In the genomic region with DNA sequence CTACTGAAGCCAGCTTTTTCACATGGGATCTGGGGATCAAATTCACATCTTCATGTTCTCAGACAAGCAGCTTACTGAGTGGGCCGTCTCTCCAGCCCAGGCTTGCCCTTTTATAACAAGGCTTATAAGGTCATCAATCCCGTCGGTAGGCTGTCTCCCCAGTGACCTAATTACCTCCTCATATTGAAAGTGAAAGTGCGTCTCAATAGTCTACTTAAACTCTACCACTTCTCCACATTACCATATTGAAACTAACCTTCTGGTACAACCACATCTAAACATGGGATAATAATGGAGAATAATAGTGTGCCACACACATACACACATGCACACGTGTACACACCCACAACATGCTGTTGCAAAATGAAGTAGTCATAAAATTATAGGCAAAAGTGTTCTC, we compare ENCODE assay signal across 20 mouse cellular contexts. TPM values are rescaled to one million over a fixed set of nuclear protein-coding genes. Genes with fewer than 3 reads are reported as not detected.
DNase-seq lines count a peak whose midpoint lies in the region; ATAC-seq and TF ChIP-seq lines count a peak whose summit lies in the region.
"Had no signal": no experiment of that assay in that cellular context is flagged by ENCODE, and none has a peak within 500 bp of the region (broad histone marks: within the 10 kb centered on the region; RNA-seq: fewer than 3 reads in every experiment).

No protein-coding gene starts in this region.

- dilution Hi-C loops in CH12.LX (cut with MboI; ENCODE audit: extremely low pct_ligation_motif_present, extremely low pct_unique_long_range_greater_than_20kb, low sequenced_read_pairs) = no loop called here

- TF ChIP-seq POLR2A in CH12.LX (IDR thresholded peaks at IDR 0.05; ENCODE audit: low read depth, low read length) = no peak

- H3K4me3 ChIP-seq in gastrocnemius, adult 2 months = peak overlapping the region; percentile 3; the same call in 1 of the 2 replicates
- no peak overlapping the region for H3K4me3 ChIP-seq in CH12.LX (replicated peaks in 1 of 3; ENCODE audit: low read depth in 2 of 3, low read length in 2 of 3, poor library complexity in 1 of 3)
- H3K4me3 ChIP-seq in stomach, postnatal 0 days (ENCODE audit: low read depth, low read length) = no peak overlapping the region
- H3K4me3 ChIP-seq: hindbrain, embryonic 10.5 days; limb, embryonic 10.5 days; liver, embryonic 12.5 days; neural tube, embryonic 12.5 days had no signal

- peak; percentile 79 for ATAC-seq in neutrophil, adult 5-6 weeks (ENCODE audit: extremely low read depth, insufficient number of reproducible peaks, low FRiP score, poor library complexity, severe bottlenecking)
- ATAC-seq in stomach, postnatal 0 days (ENCODE audit: low FRiP score, low TSS enrichment) = no peak
- ATAC-seq: hindbrain, postnatal 0 days; midbrain, embryonic 16.5 days; Patski had no signal

- intact Hi-C loops in gastrocnemius, adult 2 months (cut with DNase I) = no loop called here

- H3K27ac ChIP-seq in gastrocnemius, adult 2 months = peak overlapping the region; percentile 53
- H3K27ac ChIP-seq in CH12.LX (ENCODE audit: insufficient read depth, low read depth) = no peak overlapping the region
- H3K27ac ChIP-seq in stomach, postnatal 0 days (replicated peaks) = no peak overlapping the region
- H3K27ac ChIP-seq: hindbrain, embryonic 10.5 days; hindbrain, postnatal 0 days; limb, embryonic 10.5 days; liver, embryonic 12.5 days; neural tube, embryonic 12.5 days had no signal

- H3K4me2 ChIP-seq in CH12.LX (ENCODE audit: insufficient read depth, low read depth, poor library complexity, severe bottlenecking) = peak overlapping the region; percentile 70
- no peak overlapping the region for H3K4me2 ChIP-seq in stomach, postnatal 0 days (replicated peaks; ENCODE audit: low read depth)
- H3K4me2 ChIP-seq: liver, embryonic 12.5 days; neural tube, embryonic 12.5 days had no signal

- no peaks in the 10 kb centered on the region; the same call in 1 of the 2 replicates for H3K79me2 ChIP-seq in CH12.LX (replicated peaks; ENCODE audit: control insufficient read depth, extremely low read depth, insufficient read depth, poor library complexity, severe bottlenecking)

- TF ChIP-seq CTCF in gastrocnemius, adult 2 months (IDR thresholded peaks at IDR 0.05) = no peak
- no peak for TF ChIP-seq CTCF in CH12.LX (conservative IDR thresholded peaks at IDR 0.05 in 1 of 2, IDR thresholded peaks at IDR 0.05 in 1 of 2; ENCODE audit: low read depth in 2 of 2, low read length in 2 of 2)
- no peak for TF ChIP-seq CTCF in stomach, postnatal 0 days (IDR thresholded peaks at IDR 0.05; ENCODE audit: low read depth)

- in situ Hi-C loops in CH12.LX (cut with MboI; ENCODE audit: low pct_ligation_motif_present, low pct_unique_long_range_greater_than_20kb, low sequenced_read_pairs) = no loop called here

- 0 out of 2 replicates have a peak overlapping the region, but pooled peaks have one; percentile 26 for H3K9ac ChIP-seq in CH12.LX (ENCODE audit: insufficient read depth, low read depth)
- H3K9ac ChIP-seq in stomach, postnatal 0 days (ENCODE audit: low read length) = no peak overlapping the region
- H3K9ac ChIP-seq: liver, embryonic 12.5 days; neural tube, embryonic 12.5 days had no signal

- peaks cover 0 to 21% of the 10 kb centered on the region in 2 experiments for H3K36me3 ChIP-seq in CH12.LX (replicated peaks in 1 of 2; ENCODE audit: control insufficient read depth in 1 of 2, insufficient read depth in 1 of 2, low read length in 1 of 2)
- no peaks in the 10 kb centered on the region; the same call in 1 of the 2 replicates for H3K36me3 ChIP-seq in stomach, postnatal 0 days (ENCODE audit: control insufficient read depth, insufficient read depth, low read length)
- H3K36me3 ChIP-seq: hindbrain, embryonic 10.5 days; liver, embryonic 12.5 days; neural tube, embryonic 12.5 days had no signal

- no peak for TF ChIP-seq RAD21 in CH12.LX (IDR thresholded peaks at IDR 0.05; ENCODE audit: low read depth, low read length)

- peaks cover 24 to 48% of the 10 kb centered on the region in 2 experiments for H3K4me1 ChIP-seq in CH12.LX (ENCODE audit: control insufficient read depth in 1 of 2, insufficient read depth in 2 of 2)
- H3K4me1 ChIP-seq in stomach, postnatal 0 days (replicated peaks; ENCODE audit: control insufficient read depth, insufficient read depth) = no peaks in the 10 kb centered on the region
- H3K4me1 ChIP-seq: hindbrain, embryonic 10.5 days; neural tube, embryonic 12.5 days had no signal

- DNase-seq in gastrocnemius, adult 2 months = peak; percentile 19
- no peak for DNase-seq in gastrocnemius, postnatal 25 days
- peak; percentile 85 for DNase-seq in CH12.LX (ENCODE audit: extremely low read depth)
- DNase-seq in induced T-regulatory cell, adult 2 months (ENCODE audit: low read depth) = peak; percentile 89
- no peak for DNase-seq in layer of hippocampus, postnatal 25 days (ENCODE audit: extremely low spot score in 1 of 2, low spot score in 1 of 2)
- DNase-seq in urinary bladder, postnatal 14 days (ENCODE audit: low spot score) = no peak
- DNase-seq in stomach, postnatal 0 days (ENCODE audit: low spot score) = no peak
- DNase-seq: cerebellum, adult 11-12 months; cerebellum, postnatal 25 days; gastrocnemius, postnatal 10 days; lung, adult 2 months; right cerebral cortex, postnatal 14 days had no signal

- H3K9me3 ChIP-seq in CH12.LX (replicated peaks; ENCODE audit: low read length) = peaks cover 2% of the 10 kb centered on the region
- no peaks in the 10 kb centered on the region for H3K9me3 ChIP-seq in stomach, postnatal 0 days (ENCODE audit: control insufficient read depth, low read length)
- H3K9me3 ChIP-seq: hindbrain, embryonic 10.5 days; limb, embryonic 10.5 days; liver, embryonic 12.5 days; neural tube, embryonic 12.5 days had no signal

- H3K27me3 ChIP-seq in CH12.LX (replicated peaks) = no peaks in the 10 kb centered on the region
- H3K27me3 ChIP-seq in stomach, postnatal 0 days (ENCODE audit: control insufficient read depth, insufficient read depth, low read length) = no peaks in the 10 kb centered on the region
- H3K27me3 ChIP-seq: liver, embryonic 12.5 days; neural tube, embryonic 12.5 days; Patski had no signal

- TF ChIP-seq EP300 in CH12.LX (IDR thresholded peaks at IDR 0.05; ENCODE audit: low read length) = peak; percentile 88
- TF ChIP-seq EP300 in stomach, postnatal 0 days (optimal IDR thresholded peaks at IDR 0.05) = no peak

- WGBS in stomach, postnatal 0 days = 77% methylated on average over 5 of the region's 5 CpGs

TF ChIP-seq in CH12.LX, 34 proteins besides CTCF, POLR2A, EP300 and RAD21:
- peak; percentile 67; the same call in 1 of the 2 replicates for TF ChIP-seq MAX (IDR thresholded peaks at IDR 0.05; ENCODE audit: low read length)
- TF ChIP-seq ETS1 (conservative IDR thresholded peaks at IDR 0.05; ENCODE audit: low read depth, low read length) = peak; percentile 92
- TF ChIP-seq NRF1 (IDR thresholded peaks at IDR 0.05; ENCODE audit: low read depth, low read length) = no peak
- no peak for TF ChIP-seq TBP (conservative IDR thresholded peaks at IDR 0.05; ENCODE audit: low read depth, low read length)
- TF ChIP-seq UBTF (IDR thresholded peaks at IDR 0.05; ENCODE audit: low read depth, low read length) = no peak
- peak; percentile 89 for TF ChIP-seq JUND (conservative IDR thresholded peaks at IDR 0.05; ENCODE audit: low read depth, low read length)
- peak; percentile 67; the same call in 1 of the 2 replicates for TF ChIP-seq MYC (IDR thresholded peaks at IDR 0.05; ENCODE audit: low read depth, low read length)
- no peak for TF ChIP-seq E2F4 (IDR thresholded peaks at IDR 0.05; ENCODE audit: insufficient replicate concordance, low read depth, low read length)
- no peak for TF ChIP-seq ZC3H11A (IDR thresholded peaks at IDR 0.05; ENCODE audit: low read depth, low read length)
- peak; percentile 97 for TF ChIP-seq IRF4 (IDR thresholded peaks at IDR 0.05; ENCODE audit: low read depth, low read length)
- TF ChIP-seq BHLHE40 (IDR thresholded peaks at IDR 0.05; ENCODE audit: low read depth, low read length) = peak; percentile 92
- TF ChIP-seq JUN (IDR thresholded peaks at IDR 0.05; ENCODE audit: insufficient read depth, low read depth, low read length) = peak; percentile 88
- TF ChIP-seq MAZ (IDR thresholded peaks at IDR 0.05; ENCODE audit: low read depth, low read length) = no peak
- peak; percentile 27; the same call in 1 of the 2 replicates for TF ChIP-seq TCF12 (IDR thresholded peaks at IDR 0.05; ENCODE audit: low read depth, low read length)
- no peak for TF ChIP-seq CHD2 (IDR thresholded peaks at IDR 0.05; ENCODE audit: low read length)
- peak; percentile 69 for TF ChIP-seq MAFK (IDR thresholded peaks at IDR 0.05; ENCODE audit: insufficient replicate concordance, low read length)
- peak; percentile 77; the same call in 1 of the 2 replicates for TF ChIP-seq MEF2A (IDR thresholded peaks at IDR 0.05; ENCODE audit: borderline replicate concordance, low read depth, low read length)
- no peak for TF ChIP-seq SMC3 (IDR thresholded peaks at IDR 0.05; ENCODE audit: low read depth, low read length)
- TF ChIP-seq MXI1 (IDR thresholded peaks at IDR 0.05; ENCODE audit: low read depth, low read length) = peak; percentile 69; the same call in 1 of the 2 replicates
- no peak for TF ChIP-seq PAX5 (IDR thresholded peaks at IDR 0.05; ENCODE audit: low read length)

RNA-seq across cellular contexts. Expression of gene Sumf1, which starts 20.4 kb away (rescaled TPM):
- total RNA-seq in gastrocnemius, adult 2 months (2021) = 1 to 10 TPM; 7.4 to 9.4 TPM
- 1 to 10 TPM; 7.6 to 9.2 TPM for total RNA-seq in gastrocnemius, postnatal 25 days (2021)
- total RNA-seq in CH12.LX (2012; rRNA removed) (14.9 and 17.1 TPM in 2 replicates), CH12.LX (2014; rRNA removed) (11.0 and 13.1 TPM in 2 replicates)
- polyA plus RNA-seq in CH12.LX (2012; ENCODE audit: insufficient read length, low read depth) = 19.1 and 23.1 TPM in 2 replicates
- total RNA-seq in neutrophil, adult 5-6 weeks (2017) = 14.0 and 18.9 TPM in 2 replicates
- total RNA-seq in layer of hippocampus, postnatal 25 days (2021) = 10 to 100 TPM; 18.0 to 19.1 TPM
- polyA plus RNA-seq in stomach, postnatal 0 days (2015; fragmentation: Nextera tagmentation; extraction: Ambion mirVana) = 20.0 and 20.5 TPM in 2 replicates

RNA-seq across cellular contexts. Expression of gene Itpr1, which starts 48.0 kb away (rescaled TPM):
- total RNA-seq in gastrocnemius, adult 2 months (2021) = 10 to 100 TPM; 14.1 to 21.3 TPM
- 10 to 100 TPM; 12.3 to 12.5 TPM for total RNA-seq in gastrocnemius, postnatal 25 days (2021)
- 73.1 and 78.2 TPM in 2 replicates for total RNA-seq in CH12.LX (2012; rRNA removed)
- 42.8 and 48.2 TPM in 2 replicates for total RNA-seq in CH12.LX (2014; rRNA removed)
- 53.4 and 54.5 TPM in 2 replicates for polyA plus RNA-seq in CH12.LX (2012; ENCODE audit: insufficient read length, low read depth)
- total RNA-seq in neutrophil, adult 5-6 weeks (2017) = 215 and 223 TPM in 2 replicates
- 100 to 1,000 TPM; 258 to 259 TPM for total RNA-seq in layer of hippocampus, postnatal 25 days (2021)
- 3.9 and 4.0 TPM in 2 replicates for polyA plus RNA-seq in stomach, postnatal 0 days (2015; fragmentation: Nextera tagmentation; extraction: Ambion mirVana)

Comparison
In these comparisons a context has a peak if more than half of its experiments do, and no peak if none do; other contexts are left out.
1. DNase-seq: peak in gastrocnemius, adult 2 months (single experiment), CH12.LX (single experiment) and induced T-regulatory cell, adult 2 months (single experiment); none in gastrocnemius, postnatal 25 days (single experiment), layer of hippocampus, postnatal 25 days (0 of 2), urinary bladder, postnatal 14 days (single experiment) and stomach, postnatal 0 days (single experiment).